Mouse (Mus musculus): Measurements from ENCODE around the gene Sema3a. TPM values are rescaled to one million over a fixed set of nuclear protein-coding genes. Genes with fewer than 3 reads are reported as not detected.

Sema3a gene
- polyA plus RNA-seq, 1 experiment from 2014 or later: 36.8 TPM

GRCm38 (mm10) chr5:13337665-13338064 lies 212.5 kb downstream of the Sema3a start:
- ATAC-seq (ENCODE audit: low read depth): no peak
- no peaks in the 10 kb centered on the region for H3K9me3 ChIP-seq (ENCODE audit: control insufficient read depth, low read length)
- H3K4me1 ChIP-seq (ENCODE audit: control insufficient read depth, insufficient read depth, low read length): no peaks in the 10 kb centered on the region
- H3K9ac ChIP-seq (ENCODE audit: low read depth, low read length): no peak overlapping the region
- no peak for DNase-seq (ENCODE audit: low spot score)
- no peak overlapping the region for H3K4me3 ChIP-seq (ENCODE audit: low read depth, low read length)
- H3K27me3 ChIP-seq (replicated peaks; ENCODE audit: control insufficient read depth, insufficient read depth, low read length): no peaks in the 10 kb centered on the region
- H3K36me3 ChIP-seq (ENCODE audit: control insufficient read depth, insufficient read depth, low read length): no peaks in the 10 kb centered on the region
- H3K27ac ChIP-seq (replicated peaks; ENCODE audit: low read depth, low read length): no peak overlapping the region
- H3K4me2 ChIP-seq (ENCODE audit: low read depth, low read length): no peak overlapping the region
- 68% methylated on average over 1 of the region's 1 CpGs for WGBS

GRCm38 (mm10) chr5:13347068-13347467 lies 221.9 kb downstream of the Sema3a start:
- Histone ChIP-seq H3K4me1 (ENCODE audit: control insufficient read depth, insufficient read depth, low read length) (0 out of 2 replicates have a peak, but pooled peaks cover 3% of the 10 kb centered on the region), H3K4me2 (ENCODE audit: low read depth, low read length) (no peak overlapping the region), H3K27ac (replicated peaks; ENCODE audit: low read depth, low read length) (no peak overlapping the region), H3K9me3 (ENCODE audit: control insufficient read depth, low read length) (no peaks in the 10 kb centered on the region), H3K36me3 (ENCODE audit: control insufficient read depth, insufficient read depth, low read length) (no peaks in the 10 kb centered on the region), H3K4me3 (ENCODE audit: low read depth, low read length) (no peak overlapping the region), H3K9ac (ENCODE audit: low read depth, low read length) (no peak overlapping the region), H3K27me3 (replicated peaks; ENCODE audit: control insufficient read depth, insufficient read depth, low read length) (no peaks in the 10 kb centered on the region)
- WGBS: 36% methylated on average over 4 of the region's 4 CpGs
- DNase-seq (ENCODE audit: low spot score) (peak; percentile 31), ATAC-seq (ENCODE audit: low read depth) (no peak)

GRCm38 (mm10) chr5:13351611-13352010 lies 226.4 kb downstream of the Sema3a start:
- H3K4me3 ChIP-seq (ENCODE audit: low read depth, low read length): no peak overlapping the region
- no peak overlapping the region for H3K4me2 ChIP-seq (ENCODE audit: low read depth, low read length)
- H3K27ac ChIP-seq (replicated peaks; ENCODE audit: low read depth, low read length): no peak overlapping the region
- 25% methylated on average over 4 of the region's 4 CpGs for WGBS
- no peak overlapping the region for H3K9ac ChIP-seq (ENCODE audit: low read depth, low read length)
- H3K4me1 ChIP-seq (ENCODE audit: control insufficient read depth, insufficient read depth, low read length): 0 out of 2 replicates have a peak, but pooled peaks cover 2% of the 10 kb centered on the region
- ATAC-seq (ENCODE audit: low read depth) (no peak), DNase-seq (ENCODE audit: low spot score) (peak; percentile 40)
- H3K27me3 ChIP-seq (replicated peaks; ENCODE audit: control insufficient read depth, insufficient read depth, low read length): no peaks in the 10 kb centered on the region
- 0 out of 2 replicates have a peak, but pooled peaks cover 4% of the 10 kb centered on the region for H3K9me3 ChIP-seq (ENCODE audit: control insufficient read depth, low read length)
- no peaks in the 10 kb centered on the region for H3K36me3 ChIP-seq (ENCODE audit: control insufficient read depth, insufficient read depth, low read length)

GRCm38 (mm10) chr5:13352995-13353394 lies 227.8 kb downstream of the Sema3a start:
- Histone ChIP-seq H3K4me2 (ENCODE audit: low read depth, low read length) (no peak overlapping the region), H3K9ac (ENCODE audit: low read depth, low read length) (no peak overlapping the region), H3K27ac (replicated peaks; ENCODE audit: low read depth, low read length) (no peak overlapping the region), H3K4me3 (ENCODE audit: low read depth, low read length) (no peak overlapping the region), H3K4me1 (ENCODE audit: control insufficient read depth, insufficient read depth, low read length) (no peaks in the 10 kb centered on the region), H3K9me3 (ENCODE audit: control insufficient read depth, low read length) (0 out of 2 replicates have a peak, but pooled peaks cover 4% of the 10 kb centered on the region), H3K36me3 (ENCODE audit: control insufficient read depth, insufficient read depth, low read length) (no peaks in the 10 kb centered on the region), H3K27me3 (replicated peaks; ENCODE audit: control insufficient read depth, insufficient read depth, low read length) (no peaks in the 10 kb centered on the region)
- ATAC-seq (ENCODE audit: low read depth): no peak
- DNase-seq (ENCODE audit: low spot score): no peak
- 62% methylated on average over 1 of the region's 1 CpGs for WGBS

GRCm38 (mm10) chr5:13353539-13353938 lies 228.3 kb downstream of the Sema3a start:
- Histone ChIP-seq H3K36me3 (ENCODE audit: control insufficient read depth, insufficient read depth, low read length) (no peaks in the 10 kb centered on the region), H3K27ac (replicated peaks; ENCODE audit: low read depth, low read length) (no peak overlapping the region), H3K9me3 (ENCODE audit: control insufficient read depth, low read length) (0 out of 2 replicates have a peak, but pooled peaks cover 4% of the 10 kb centered on the region), H3K9ac (ENCODE audit: low read depth, low read length) (no peak overlapping the region), H3K4me3 (ENCODE audit: low read depth, low read length) (no peak overlapping the region), H3K27me3 (replicated peaks; ENCODE audit: control insufficient read depth, insufficient read depth, low read length) (no peaks in the 10 kb centered on the region), H3K4me2 (ENCODE audit: low read depth, low read length) (no peak overlapping the region), H3K4me1 (ENCODE audit: control insufficient read depth, insufficient read depth, low read length) (no peaks in the 10 kb centered on the region)
- no peak for ATAC-seq (ENCODE audit: low read depth)
- DNase-seq (ENCODE audit: low spot score): no peak
- 86% methylated on average over 1 of the region's 1 CpGs for WGBS

GRCm38 (mm10) chr5:13354913-13355312 lies 229.7 kb downstream of the Sema3a start:
- no peak overlapping the region for H3K9ac ChIP-seq (ENCODE audit: low read depth, low read length)
- 0 out of 2 replicates have a peak, but pooled peaks cover 4% of the 10 kb centered on the region for H3K9me3 ChIP-seq (ENCODE audit: control insufficient read depth, low read length)
- no peaks in the 10 kb centered on the region for H3K4me1 ChIP-seq (ENCODE audit: control insufficient read depth, insufficient read depth, low read length)
- WGBS: 100% methylated on average over 1 of the region's 1 CpGs
- no peak overlapping the region for H3K27ac ChIP-seq (replicated peaks; ENCODE audit: low read depth, low read length)
- ATAC-seq (ENCODE audit: low read depth) (no peak), DNase-seq (ENCODE audit: low spot score) (no peak)
- H3K4me3 ChIP-seq (ENCODE audit: low read depth, low read length): no peak overlapping the region
- no peak overlapping the region for H3K4me2 ChIP-seq (ENCODE audit: low read depth, low read length)
- H3K27me3 ChIP-seq (replicated peaks; ENCODE audit: control insufficient read depth, insufficient read depth, low read length): no peaks in the 10 kb centered on the region
- H3K36me3 ChIP-seq (ENCODE audit: control insufficient read depth, insufficient read depth, low read length): no peaks in the 10 kb centered on the region

GRCm38 (mm10) chr5:13358770-13359169 lies 233.6 kb downstream of the Sema3a start:
- DNase-seq (ENCODE audit: low spot score) (no peak), ATAC-seq (ENCODE audit: low read depth) (no peak)
- no peaks in the 10 kb centered on the region for H3K27me3 ChIP-seq (replicated peaks; ENCODE audit: control insufficient read depth, insufficient read depth, low read length)

GRCm38 (mm10) chr5:13360711-13361110 lies 235.5 kb downstream of the Sema3a start:
- no peak overlapping the region for H3K4me3 ChIP-seq (ENCODE audit: low read depth, low read length)
- H3K4me1 ChIP-seq (ENCODE audit: control insufficient read depth, insufficient read depth, low read length): no peaks in the 10 kb centered on the region
- ATAC-seq (ENCODE audit: low read depth): no peak
- H3K27ac ChIP-seq (replicated peaks; ENCODE audit: low read depth, low read length): no peak overlapping the region
- H3K4me2 ChIP-seq (ENCODE audit: low read depth, low read length): no peak overlapping the region
- H3K9me3 ChIP-seq (ENCODE audit: control insufficient read depth, low read length): no peaks in the 10 kb centered on the region
- H3K27me3 ChIP-seq (replicated peaks; ENCODE audit: control insufficient read depth, insufficient read depth, low read length): no peaks in the 10 kb centered on the region
- H3K36me3 ChIP-seq (ENCODE audit: control insufficient read depth, insufficient read depth, low read length): no peaks in the 10 kb centered on the region
- no peak overlapping the region for H3K9ac ChIP-seq (ENCODE audit: low read depth, low read length)
- DNase-seq (ENCODE audit: low spot score): no peak
- WGBS: 26% methylated on average over 3 of the region's 3 CpGs

More at GRCm38 (mm10) chr5:13358770-13359169, 233.6 kb downstream of the Sema3a start:
- Histone ChIP-seq H3K4me2 (ENCODE audit: low read depth, low read length) (no peak overlapping the region), H3K36me3 (ENCODE audit: control insufficient read depth, insufficient read depth, low read length) (no peaks in the 10 kb centered on the region), H3K9ac (ENCODE audit: low read depth, low read length) (no peak overlapping the region), H3K27ac (replicated peaks; ENCODE audit: low read depth, low read length) (no peak overlapping the region), H3K4me1 (ENCODE audit: control insufficient read depth, insufficient read depth, low read length) (no peaks in the 10 kb centered on the region), H3K9me3 (ENCODE audit: control insufficient read depth, low read length) (0 out of 2 replicates have a peak, but pooled peaks cover 4% of the 10 kb centered on the region), H3K4me3 (ENCODE audit: low read depth, low read length) (no peak overlapping the region)
- whole genome bisulfite sequencing: 43% methylated on average over 4 of the region's 4 CpGs

GRCm38 (mm10) chr5:13365108-13365507 lies 239.9 kb downstream of the Sema3a start:
- H3K27ac ChIP-seq (replicated peaks; ENCODE audit: low read depth, low read length): no peak overlapping the region
- H3K36me3 ChIP-seq (ENCODE audit: control insufficient read depth, insufficient read depth, low read length): no peaks in the 10 kb centered on the region
- 88% methylated on average over 2 of the region's 2 CpGs for WGBS
- H3K4me1 ChIP-seq (ENCODE audit: control insufficient read depth, insufficient read depth, low read length): no peaks in the 10 kb centered on the region
- H3K27me3 ChIP-seq (replicated peaks; ENCODE audit: control insufficient read depth, insufficient read depth, low read length): no peaks in the 10 kb centered on the region
- DNase-seq (ENCODE audit: low spot score) (no peak), ATAC-seq (ENCODE audit: low read depth) (no peak)
- no peak overlapping the region for H3K9ac ChIP-seq (ENCODE audit: low read depth, low read length)
- no peak overlapping the region for H3K4me2 ChIP-seq (ENCODE audit: low read depth, low read length)
- no peaks in the 10 kb centered on the region for H3K9me3 ChIP-seq (ENCODE audit: control insufficient read depth, low read length)
- H3K4me3 ChIP-seq (ENCODE audit: low read depth, low read length): no peak overlapping the region
